Comparison of ENCODE assay signal across 8 mouse cellular contexts in genomic region chr11:88113543-88114271, GRCm38 (mm10). TPM values are rescaled to one million over a fixed set of nuclear protein-coding genes. Genes with fewer than 3 reads are reported as not detected.
DNase-seq lines count a peak whose midpoint lies in the region; ATAC-seq lines count a peak whose summit lies in the region.

No protein-coding gene starts in this region.

- no peak for ATAC-seq in megakaryocyte, adult 5-6 weeks (ENCODE audit: poor library complexity, severe bottlenecking)
- ATAC-seq in hindbrain, embryonic 15.5 days (ENCODE audit: low FRiP score, low read depth), result no peak
- peak; percentile 24; the same call in 1 of the 2 replicates for ATAC-seq in lung, embryonic 16.5 days (ENCODE audit: low read depth)

- peak overlapping the region; percentile 33 for H3K4me3 ChIP-seq in megakaryocyte, embryonic 14.5 days (replicated peaks)
- H3K4me3 ChIP-seq in hindbrain, embryonic 15.5 days, result no peak overlapping the region
- H3K4me3 ChIP-seq in lung, embryonic 16.5 days (ENCODE audit: low read length), result no peak overlapping the region

- H3K27ac ChIP-seq in hindbrain, embryonic 15.5 days (replicated peaks), result 0 out of 2 replicates have a peak overlapping the region, but pooled peaks have one; percentile 0
- peak overlapping the region; percentile 44 for H3K27ac ChIP-seq in lung, embryonic 16.5 days (ENCODE audit: low read length)

- H3K9ac ChIP-seq in hindbrain, embryonic 15.5 days, result no peak overlapping the region
- H3K9ac ChIP-seq in lung, embryonic 16.5 days (ENCODE audit: low read length), result peak overlapping the region; percentile 27; the same call in 1 of the 2 replicates

- 44% methylated on average over 6 of the region's 6 CpGs for WGBS in hindbrain, embryonic 15.5 days
- WGBS in lung, embryonic 16.5 days, result 40% methylated on average over 6 of the region's 6 CpGs

- peaks cover 40% of the 10 kb centered on the region for H3K36me3 ChIP-seq in megakaryocyte, embryonic 14.5 days (replicated peaks; ENCODE audit: low read length)
- no peaks in the 10 kb centered on the region for H3K36me3 ChIP-seq in hindbrain, embryonic 15.5 days
- H3K36me3 ChIP-seq in lung, embryonic 16.5 days (ENCODE audit: control insufficient read depth, insufficient read depth, low read length), result no peaks in the 10 kb centered on the region

- peaks cover 100% of the 10 kb centered on the region for H3K4me1 ChIP-seq in megakaryocyte, embryonic 14.5 days
- H3K4me1 ChIP-seq in hindbrain, embryonic 15.5 days (replicated peaks), result peaks cover 45% of the 10 kb centered on the region
- peaks cover 41% of the 10 kb centered on the region for H3K4me1 ChIP-seq in lung, embryonic 16.5 days (replicated peaks; ENCODE audit: control insufficient read depth, insufficient read depth, low read length)

- DNase-seq in gastrocnemius, adult 8-10 months (ENCODE audit: low spot score in 2 of 2), result peak; percentile 69 to 70
- DNase-seq in layer of hippocampus, postnatal 25 days (ENCODE audit: extremely low spot score in 1 of 2, low spot score in 1 of 2), result no peak
- no peak for DNase-seq in yolk sac, embryonic 10.5 days (ENCODE audit: low spot score)
- no peak for DNase-seq in left cerebral cortex, adult 18-20 months (ENCODE audit: low spot score in 2 of 2)

- no peak overlapping the region for H3K4me2 ChIP-seq in hindbrain, embryonic 15.5 days
- H3K4me2 ChIP-seq in lung, embryonic 16.5 days (ENCODE audit: low read depth, low read length), result no peak overlapping the region

- no peaks in the 10 kb centered on the region for H3K27me3 ChIP-seq in megakaryocyte, embryonic 14.5 days (replicated peaks)
- no peaks in the 10 kb centered on the region for H3K27me3 ChIP-seq in hindbrain, embryonic 15.5 days
- H3K27me3 ChIP-seq in lung, embryonic 16.5 days (ENCODE audit: control insufficient read depth, insufficient read depth, low read depth, low read length), result no peaks in the 10 kb centered on the region

- no peaks in the 10 kb centered on the region for H3K9me3 ChIP-seq in megakaryocyte, embryonic 14.5 days
- no peaks in the 10 kb centered on the region for H3K9me3 ChIP-seq in hindbrain, embryonic 15.5 days
- no peaks in the 10 kb centered on the region for H3K9me3 ChIP-seq in lung, embryonic 16.5 days (ENCODE audit: control insufficient read depth, low read length)

RNA-seq across cellular contexts. Expression of gene Cuedc1, which starts 15.8 kb away (rescaled TPM):
- 294 and 346 TPM in 2 replicates for polyA plus RNA-seq in megakaryocyte, embryonic 14.5 days (2012; ENCODE audit: insufficient read depth, low replicate concordance)
- 0.67 and 0.73 TPM in 2 replicates for total RNA-seq in megakaryocyte, adult 5-6 weeks (2015)
- 1.3 and 2.2 TPM in 2 replicates for total RNA-seq in megakaryocyte, adult 5-6 weeks (2017)
- total RNA-seq in gastrocnemius, adult 8-10 months (2022), result 100 to 1,000 TPM; 108 to 156 (median 116) TPM
- polyA plus RNA-seq in hindbrain, embryonic 15.5 days (2015; fragmentation: Nextera tagmentation; extraction: Ambion mirVana), result 46.3 and 49.7 TPM in 2 replicates
- polyA plus RNA-seq in lung, embryonic 16.5 days (2015; fragmentation: Nextera tagmentation; extraction: Ambion mirVana), result 11.3 and 11.8 TPM in 2 replicates
- 10 to 100 TPM; 26.0 to 33.3 TPM for total RNA-seq in layer of hippocampus, postnatal 25 days (2021)
- 10 to 100 TPM; 27.4 to 28.5 TPM for total RNA-seq in left cerebral cortex, adult 18-20 months (2021)

RNA-seq across cellular contexts. Expression of gene Vezf1, which starts 45.6 kb away (rescaled TPM):
- polyA plus RNA-seq in megakaryocyte, embryonic 14.5 days (2012; ENCODE audit: insufficient read depth, low replicate concordance), result 5.8 and 9.9 TPM in 2 replicates
- 46.4 and 55.3 TPM in 2 replicates for total RNA-seq in megakaryocyte, adult 5-6 weeks (2015)
- 22.6 and 25.0 TPM in 2 replicates for total RNA-seq in megakaryocyte, adult 5-6 weeks (2017)
- 100 to 1,000 TPM in 1 of 4 experiments, 10 to 100 TPM in 3; 98.6 to 102 (median 98.9) TPM for total RNA-seq in gastrocnemius, adult 8-10 months (2022)
- 41.8 and 43.9 TPM in 2 replicates for polyA plus RNA-seq in hindbrain, embryonic 15.5 days (2015; fragmentation: Nextera tagmentation; extraction: Ambion mirVana)
- 32.9 and 38.2 TPM in 2 replicates for polyA plus RNA-seq in lung, embryonic 16.5 days (2015; fragmentation: Nextera tagmentation; extraction: Ambion mirVana)
- total RNA-seq in layer of hippocampus, postnatal 25 days (2021), result 10 to 100 TPM; 22.1 TPM
- total RNA-seq in left cerebral cortex, adult 18-20 months (2021), result 10 to 100 TPM; 28.1 to 29.4 TPM

Comparison
In these comparisons a context has a peak if more than half of its experiments do, and no peak if none do; other contexts are left out.
1. DNase-seq: peak in gastrocnemius, adult 8-10 months (2 of 2); none in layer of hippocampus, postnatal 25 days (0 of 2), yolk sac, embryonic 10.5 days (single experiment) and left cerebral cortex, adult 18-20 months (0 of 2).
2. RNA of gene Cuedc1, which starts 15.8 kb away (total RNA-seq): 108 to 156 TPM in gastrocnemius, adult 8-10 months, 26.0 to 33.3 TPM in layer of hippocampus, postnatal 25 days and 27.4 to 28.5 TPM in left cerebral cortex, adult 18-20 months; 0.67 to 2.2 TPM in megakaryocyte, adult 5-6 weeks; every median in the first group is over 4 times any median in the second.